Mouse (Mus musculus): ENCODE measurements around the gene Thbd.

Thbd gene

GRCm38 (mm10) chr2:148407870-148408760 is at the start of gene Thbd:
Gene Thbd (minus strand): TSS chr2:148408188.
- peak; percentile 64 for DNase-seq (ENCODE audit: low spot score)

GRCm38 (mm10) chr2:148455341-148455740 is 47.4 kb upstream of the Thbd start:
- DNase-seq (ENCODE audit: low spot score) = no peak

GRCm38 (mm10) chr2:148454014-148454542 is 46.1 kb upstream of the Thbd start:
- DNase-seq (ENCODE audit: low spot score) = no peak

GRCm38 (mm10) chr2:148453061-148453460 is 45.1 kb upstream of the Thbd start:
- no peak for DNase-seq (ENCODE audit: low spot score)

GRCm38 (mm10) chr2:148451498-148451897 is 43.5 kb upstream of the Thbd start:
- DNase-seq (ENCODE audit: low spot score) = no peak

- DNase-seq (ENCODE audit: low spot score) = no peak
Observed at GRCm38 (mm10) chr2:148450616-148451015, 42.6 kb upstream of the Thbd start.

- DNase-seq (ENCODE audit: low spot score) = no peak
Observed at GRCm38 (mm10) chr2:148449659-148450058, 41.7 kb upstream of the Thbd start.

- DNase-seq (ENCODE audit: low spot score) = no peak
Observed at GRCm38 (mm10) chr2:148446446-148446845, 38.5 kb upstream of the Thbd start.

- no peak for DNase-seq (ENCODE audit: low spot score)
Observed at GRCm38 (mm10) chr2:148445616-148446015, 37.6 kb upstream of the Thbd start.

GRCm38 (mm10) chr2:148444472-148444871 is 36.5 kb upstream of the Thbd start:
- no peak for DNase-seq (ENCODE audit: low spot score)

- no peak for DNase-seq (ENCODE audit: low spot score)
Observed at GRCm38 (mm10) chr2:148443249-148443958, 35.4 kb upstream of the Thbd start, which contains the start of gene Cd93. Gene Cd93 (minus strand): TSS chr2:148443563.

- no peak for DNase-seq (ENCODE audit: low spot score)
Observed at GRCm38 (mm10) chr2:148442710-148443109, 34.7 kb upstream of the Thbd start.

- DNase-seq (ENCODE audit: low spot score) = no peak
Observed at GRCm38 (mm10) chr2:148442172-148442571, 34.2 kb upstream of the Thbd start.

- DNase-seq (ENCODE audit: low spot score) = no peak
Observed at GRCm38 (mm10) chr2:148441421-148441820, 33.4 kb upstream of the Thbd start.

GRCm38 (mm10) chr2:148439691-148440276 is 31.8 kb upstream of the Thbd start:
- no peak for DNase-seq (ENCODE audit: low spot score)

GRCm38 (mm10) chr2:148436285-148436684 is 28.3 kb upstream of the Thbd start:
- DNase-seq (ENCODE audit: low spot score) = no peak

- DNase-seq (ENCODE audit: low spot score) = no peak
Observed at GRCm38 (mm10) chr2:148432346-148432745, 24.4 kb upstream of the Thbd start.

- no peak for DNase-seq (ENCODE audit: low spot score)
Observed at GRCm38 (mm10) chr2:148430941-148431340, 23.0 kb upstream of the Thbd start.

- DNase-seq (ENCODE audit: low spot score) = no peak
Observed at GRCm38 (mm10) chr2:148429001-148429505, 21.1 kb upstream of the Thbd start.

GRCm38 (mm10) chr2:148428523-148428922 is 20.5 kb upstream of the Thbd start:
- DNase-seq (ENCODE audit: low spot score) = no peak

- no peak for DNase-seq (ENCODE audit: low spot score)
Observed at GRCm38 (mm10) chr2:148427553-148427952, 19.6 kb upstream of the Thbd start.

- no peak for DNase-seq (ENCODE audit: low spot score)
Observed at GRCm38 (mm10) chr2:148425709-148426382, 17.9 kb upstream of the Thbd start.
